ENCODE assay signal across 9 mouse cellular contexts in genomic region chr8:116922060-116922757, GRCm38 (mm10). TPM values are rescaled to one million over a fixed set of nuclear protein-coding genes. Genes with fewer than 3 reads are reported as not detected.
DNase-seq lines count a peak whose midpoint lies in the region; ATAC-seq and TF ChIP-seq lines count a peak whose summit lies in the region.
"Had no signal": no experiment of that assay in that cellular context is flagged by ENCODE, and none has a peak within 500 bp of the region (broad histone marks: within the 10 kb centered on the region; RNA-seq: fewer than 3 reads in every experiment).

No protein-coding gene starts in this region.

- H3K9me3 ChIP-seq in forebrain, embryonic 14.5 days (replicated peaks; ENCODE audit: control insufficient read depth, low read length) = no peaks in the 10 kb centered on the region
- no peaks in the 10 kb centered on the region for H3K9me3 ChIP-seq in liver, embryonic 11.5 days (ENCODE audit: control insufficient read depth, low read length)

- peaks cover 27% of the 10 kb centered on the region for H3K79me2 ChIP-seq in C2C12 (ENCODE audit: control insufficient read depth, insufficient read depth)

- DNase-seq in heart, adult 11 months = peak; percentile 85
- no peak for DNase-seq in heart, postnatal 36 days
- DNase-seq in forebrain, embryonic 14.5 days (ENCODE audit: low spot score) = no peak
- no peak for DNase-seq in liver, embryonic 11.5 days (ENCODE audit: low spot score)
- no peak for DNase-seq in natural killer cell, adult 2 months (ENCODE audit: low spot score in 2 of 2)
- no peak for DNase-seq in embryo, embryonic 11 days
- no peak for DNase-seq in thymus, adult 18-20 months

- TF ChIP-seq CTCF in C2C12 (IDR thresholded peaks at IDR 0.05; ENCODE audit: control insufficient read depth, insufficient read depth, insufficient read length) = no peak

- H3K27me3 ChIP-seq in C2C12 (ENCODE audit: control insufficient read depth, insufficient read depth, insufficient read length) = no peaks in the 10 kb centered on the region
- no peaks in the 10 kb centered on the region for H3K27me3 ChIP-seq in forebrain, embryonic 14.5 days (replicated peaks; ENCODE audit: control insufficient read depth, insufficient read depth, low read length)
- H3K27me3 ChIP-seq in liver, embryonic 11.5 days (replicated peaks; ENCODE audit: control insufficient read depth, insufficient read depth, low read length) = no peaks in the 10 kb centered on the region

- H3K4me3 ChIP-seq in C2C12 (ENCODE audit: insufficient read depth, poor library complexity, severe bottlenecking) = peak overlapping the region; percentile 51
- peak overlapping the region; percentile 73 for H3K4me3 ChIP-seq in forebrain, embryonic 14.5 days (ENCODE audit: low read depth, low read length)
- H3K4me3 ChIP-seq in liver, embryonic 11.5 days (ENCODE audit: low read depth, low read length) = peak overlapping the region; percentile 80

- peak overlapping the region; percentile 81 for H3K4me2 ChIP-seq in forebrain, embryonic 14.5 days (ENCODE audit: low read length)
- peak overlapping the region; percentile 68 for H3K4me2 ChIP-seq in liver, embryonic 11.5 days

- peaks cover 3% of the 10 kb centered on the region for H3K4me1 ChIP-seq in forebrain, embryonic 14.5 days (ENCODE audit: control insufficient read depth, insufficient read depth, low read length)
- peaks cover 5% of the 10 kb centered on the region for H3K4me1 ChIP-seq in liver, embryonic 11.5 days (replicated peaks; ENCODE audit: control insufficient read depth, insufficient read depth, low read length)

- 0 out of 2 replicates have a peak, but pooled peaks have one; percentile 4 for ATAC-seq in forebrain, embryonic 14.5 days
- no peak for ATAC-seq in liver, embryonic 11.5 days (replicated peaks; ENCODE audit: low FRiP score)

- H3K9ac ChIP-seq in forebrain, embryonic 14.5 days (ENCODE audit: low read length) = peak overlapping the region; percentile 72
- peak overlapping the region; percentile 88 for H3K9ac ChIP-seq in liver, embryonic 11.5 days (ENCODE audit: low read depth, low read length)

- H3K27ac ChIP-seq in forebrain, embryonic 14.5 days (ENCODE audit: low read depth, low read length) = 0 out of 2 replicates have a peak overlapping the region, but pooled peaks have one; percentile 75
- peak overlapping the region; percentile 78; the same call in 1 of the 2 replicates for H3K27ac ChIP-seq in liver, embryonic 11.5 days (ENCODE audit: low read depth, low read length)

- intact Hi-C loops in heart, postnatal 36 days (cut with DNase I) = loop anchor here (5.0 kb wide), 1 partner anchor 60 kb away; no protein-coding TSS in a partner anchor

- peaks cover 5% of the 10 kb centered on the region for H3K79me3 ChIP-seq in C2C12 (ENCODE audit: low read depth)

- peak overlapping the region; percentile 97 for H3ac ChIP-seq in C2C12 (ENCODE audit: control insufficient read depth, insufficient read length, low read depth)

- WGBS in forebrain, embryonic 14.5 days = 35% methylated on average over 17 of the region's 17 CpGs
- 30% methylated on average over 17 of the region's 17 CpGs for WGBS in liver, embryonic 11.5 days

- peaks cover 12% of the 10 kb centered on the region for H3K36me3 ChIP-seq in C2C12 (ENCODE audit: control insufficient read depth, insufficient read depth)
- H3K36me3 ChIP-seq in forebrain, embryonic 14.5 days (ENCODE audit: control insufficient read depth, insufficient read depth, low read length) = peaks cover 8% of the 10 kb centered on the region; the same call in 1 of the 2 replicates
- 0 out of 2 replicates have a peak, but pooled peaks cover 5% of the 10 kb centered on the region for H3K36me3 ChIP-seq in liver, embryonic 11.5 days (ENCODE audit: control insufficient read depth, insufficient read depth, low read length)

TF ChIP-seq in C2C12, 6 proteins besides CTCF, POLR2A, EP300 and RAD21:
- TF ChIP-seq CEBPB (IDR thresholded peaks at IDR 0.05; ENCODE audit: low read depth) (no peak), USF1 (IDR thresholded peaks at IDR 0.05; ENCODE audit: low read depth) (peak; percentile 11)

RNA-seq across cellular contexts. Expression of gene Cenpn, which starts 0.7 kb away (rescaled TPM):
- total RNA-seq in heart, postnatal 36 days (2021) = under 1 TPM; 0.95 to 1.00 TPM
- 22.0 TPM for polyA plus RNA-seq in C2C12 (2012; fragmentation: generic; extraction: Trizol)
- 18.5 and 23.7 TPM in 2 replicates for polyA plus RNA-seq in forebrain, embryonic 14.5 days (2014; fragmentation: Nextera tagmentation; extraction: Ambion mirVana)
- polyA plus RNA-seq in liver, embryonic 11.5 days (2014; fragmentation: Nextera tagmentation; extraction: Ambion mirVana) = 53.9 and 56.9 TPM in 2 replicates

RNA-seq across cellular contexts. Expression of gene Cmc2, which starts 1.0 kb away (rescaled TPM):
- 10 to 100 TPM; 63.5 to 72.1 TPM for total RNA-seq in heart, postnatal 36 days (2021)
- 55.1 TPM for polyA plus RNA-seq in C2C12 (2012; fragmentation: generic; extraction: Trizol)
- 43.1 and 52.6 TPM in 2 replicates for polyA plus RNA-seq in forebrain, embryonic 14.5 days (2014; fragmentation: Nextera tagmentation; extraction: Ambion mirVana)
- polyA plus RNA-seq in liver, embryonic 11.5 days (2014; fragmentation: Nextera tagmentation; extraction: Ambion mirVana) = 94.4 and 101 TPM in 2 replicates

RNA-seq across cellular contexts. Expression of gene Atmin, which starts 21.0 kb away (rescaled TPM):
- total RNA-seq in heart, postnatal 36 days (2021) = 10 to 100 TPM; 14.6 to 17.4 TPM
- polyA plus RNA-seq in C2C12 (2012; fragmentation: generic; extraction: Trizol) = 5.8 TPM
- 16.4 and 16.9 TPM in 2 replicates for polyA plus RNA-seq in forebrain, embryonic 14.5 days (2014; fragmentation: Nextera tagmentation; extraction: Ambion mirVana)
- 13.1 and 13.3 TPM in 2 replicates for polyA plus RNA-seq in liver, embryonic 11.5 days (2014; fragmentation: Nextera tagmentation; extraction: Ambion mirVana)

RNA-seq across cellular contexts. Expression of gene 1700030J22Rik, which starts 56.5 kb away (rescaled TPM):
- total RNA-seq in heart, postnatal 36 days (2021) = under 1 TPM; 0.39 to 0.43 TPM
- 0.69 TPM for polyA plus RNA-seq in C2C12 (2012; fragmentation: generic; extraction: Trizol)
- 3.9 TPM in 2 replicates for polyA plus RNA-seq in forebrain, embryonic 14.5 days (2014; fragmentation: Nextera tagmentation; extraction: Ambion mirVana)
- polyA plus RNA-seq in liver, embryonic 11.5 days (2014; fragmentation: Nextera tagmentation; extraction: Ambion mirVana) = 0.63 and 0.88 TPM in 2 replicates
- total RNA-seq: neutrophil, adult 5-6 weeks had no signal
